Mouse (Mus musculus) granulocyte monocyte progenitor cell, adult 5-6 weeks (primary cell): ENCODE results near the gene Zkscan4. TPM values are rescaled to one million over a fixed set of nuclear protein-coding genes. Genes with fewer than 3 reads are reported as not detected.
A peak's percentile ranks its signal among the peaks of the same experiment; 100 is the strongest.
"Not testable (repeated sequence)": the region's sequence is repeated elsewhere in the genome, so short reads cannot be mapped to it uniquely, and the experiment has no call there.

Source experiments
- ATAC-seq: replicated peaks from 2 replicates; pipeline ENCODE4 v1.8.0; 2016; ENCODE audit warnings: mild to moderate bottlenecking, moderate TSS enrichment, inconsistent platforms; ENCODE audit not compliant: poor library complexity, severe bottlenecking
- total RNA-seq, 2 experiments: library from RNA; stranded (forward) in 1 of 2; stranded (reverse) in 1 of 2; fragments of 200-712, 200-1000 nt in 1 of 2; fragments of >200 nt in 1 of 2; fragmentation: Nextera tagmentation in 1 of 2; gene quantifications; 2 replicates each; pipeline ENCODE4 v1.2.3; 2014 to 2017

The Zkscan4 gene
- total RNA-seq (2014; fragmentation: Nextera tagmentation) (0.81 TPM in 1 of 2 replicates, not detected in the other), total RNA-seq (2017) (0.72 and 0.73 TPM in 2 replicates)

GRCm38 (mm10) chr13:21478759-21479670 lies at the start of gene Zkscan4, which contains the start of gene Gm10065:
Zkscan4 (plus strand) TSS chr13:21478907.
Gm10065 (minus strand) TSS chr13:21479441.
- ATAC-seq, result peak; percentile 94

GRCm38 (mm10) chr13:21435476-21435875 lies 43.2 kb upstream of the Zkscan4 start:
- ATAC-seq, result no peak; the same call in 1 of the 2 replicates

GRCm38 (mm10) chr13:21440503-21441206 lies 38.1 kb upstream of the Zkscan4 start, which contains the start of gene Pgbd1:
Pgbd1 (minus strand) TSS chr13:21441058.
- ATAC-seq, result peak; percentile 95

GRCm38 (mm10) chr13:21441207-21441572 lies 37.5 kb upstream of the Zkscan4 start:
- ATAC-seq, result no peak

- peak; percentile 17; the same call in 1 of the 2 replicates for ATAC-seq
These were observed 31.9 kb upstream of the Zkscan4 start for GRCm38 (mm10) chr13:21446796-21447195.

GRCm38 (mm10) chr13:21447856-21448614 lies 30.7 kb upstream of the Zkscan4 start:
- no peak for ATAC-seq

- ATAC-seq, result no peak
These were observed 25.7 kb upstream of the Zkscan4 start for GRCm38 (mm10) chr13:21453042-21453441.

GRCm38 (mm10) chr13:21453449-21453848 lies 25.3 kb upstream of the Zkscan4 start, which contains the start of gene Zscan26:
Zscan26 (minus strand) TSS chr13:21453730.
- peak; percentile 98 for ATAC-seq

- no peak for ATAC-seq
These were observed 24.6 kb upstream of the Zkscan4 start for GRCm38 (mm10) chr13:21454133-21454532.

GRCm38 (mm10) chr13:21456347-21456746 lies 22.4 kb upstream of the Zkscan4 start:
- ATAC-seq, result no peak

GRCm38 (mm10) chr13:21462516-21462915 lies 16.2 kb upstream of the Zkscan4 start:
- not testable (repeated sequence) for ATAC-seq

GRCm38 (mm10) chr13:21467336-21467735 lies 11.4 kb upstream of the Zkscan4 start:
- ATAC-seq, result no peak

- ATAC-seq, result peak; percentile 99
These were observed 10.4 kb upstream of the Zkscan4 start, which contains the start of gene Nkapl for GRCm38 (mm10) chr13:21468061-21469019. Nkapl (minus strand) TSS chr13:21468509.

- ATAC-seq, result no peak
These were observed 9.6 kb upstream of the Zkscan4 start for GRCm38 (mm10) chr13:21469097-21469496.

GRCm38 (mm10) chr13:21472427-21472826 lies 6.3 kb upstream of the Zkscan4 start:
- no peak for ATAC-seq

GRCm38 (mm10) chr13:21486881-21487280 lies 8.2 kb downstream of the Zkscan4 start:
- ATAC-seq, result no peak

GRCm38 (mm10) chr13:21492847-21493246 lies 14.1 kb downstream of the Zkscan4 start:
- peak; percentile 58 for ATAC-seq

- ATAC-seq, result peak; percentile 63
These were observed 16.4 kb downstream of the Zkscan4 start, which contains the start of gene AK157302 for GRCm38 (mm10) chr13:21495080-21495479. AK157302 (plus strand) TSS chr13:21495223.

- peak; percentile 61; the same call in 1 of the 2 replicates for ATAC-seq
These were observed 22.5 kb downstream of the Zkscan4 start, which contains the start of gene Gm11273 for GRCm38 (mm10) chr13:21501182-21501581. Gm11273 (minus strand) TSS chr13:21501418.
